Comparison of ENCODE assay signal across 15 mouse cellular contexts in the genomic region with DNA sequence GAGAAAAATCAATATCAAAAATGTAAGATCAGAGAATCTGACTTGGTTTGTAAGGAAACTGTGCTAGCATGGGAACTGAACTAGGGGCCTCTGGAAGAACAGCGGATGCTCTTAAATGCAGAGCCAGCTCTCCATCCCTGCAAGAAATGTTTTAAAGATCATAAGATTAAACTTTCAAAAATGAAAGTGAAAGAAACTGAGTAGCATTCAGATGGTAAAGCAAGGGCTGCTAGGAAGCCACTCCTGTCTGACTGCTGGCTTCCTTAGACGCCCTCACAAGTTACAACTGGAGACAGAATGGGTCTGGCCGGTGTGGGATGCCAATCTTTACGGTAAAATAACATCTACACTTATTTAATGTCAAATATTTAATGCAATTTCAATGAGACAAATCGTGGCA. TPM values are rescaled to one million over a fixed set of nuclear protein-coding genes. Genes with fewer than 3 reads are reported as not detected.
DNase-seq lines count a peak whose midpoint lies in the region; ATAC-seq and TF ChIP-seq lines count a peak whose summit lies in the region.
"Had no signal": no experiment of that assay in that cellular context is flagged by ENCODE, and none has a peak within 500 bp of the region (broad histone marks: within the 10 kb centered on the region; RNA-seq: fewer than 3 reads in every experiment).

No protein-coding gene starts in this region.

- TF ChIP-seq POLR2A in lung, adult 2 months (IDR thresholded peaks at IDR 0.05; ENCODE audit: borderline replicate concordance, extremely low read depth, low read depth, low read length), result no peak
- no peak for TF ChIP-seq POLR2A in bone marrow macrophage, adult 2 months (IDR thresholded peaks at IDR 0.05; ENCODE audit: borderline replicate concordance, low read depth, low read length)

- H3K27ac ChIP-seq in bone marrow macrophage, adult 2 months (ENCODE audit: insufficient read depth, low read depth, low read length), result no peak overlapping the region
- H3K27ac ChIP-seq in kidney, embryonic 14.5 days (ENCODE audit: low read depth, low read length), result no peak overlapping the region
- H3K27ac ChIP-seq: hindbrain, embryonic 13.5 days; limb, embryonic 13.5 days; lung, embryonic 15.5 days; midbrain, embryonic 10.5 days had no signal

- 45% methylated on average over 5 of the region's 5 CpGs for WGBS in lung, adult 2 months
- WGBS in kidney, embryonic 14.5 days, result 75% methylated on average over 5 of the region's 5 CpGs

- no peaks in the 10 kb centered on the region for H3K27me3 ChIP-seq in kidney, embryonic 14.5 days (ENCODE audit: control insufficient read depth, insufficient read depth, low read length)
- H3K27me3 ChIP-seq: hindbrain, embryonic 13.5 days; limb, embryonic 13.5 days; lung, embryonic 15.5 days had no signal

- H3K9ac ChIP-seq in kidney, embryonic 14.5 days (ENCODE audit: low read depth, low read length), result no peak overlapping the region
- H3K9ac ChIP-seq: hindbrain, embryonic 13.5 days; limb, embryonic 13.5 days; lung, embryonic 15.5 days had no signal

- H3K36me3 ChIP-seq in kidney, embryonic 14.5 days (ENCODE audit: control insufficient read depth, insufficient read depth, low read length), result no peaks in the 10 kb centered on the region
- H3K36me3 ChIP-seq: hindbrain, embryonic 13.5 days; limb, embryonic 13.5 days; lung, embryonic 15.5 days; midbrain, embryonic 10.5 days had no signal

- no peak for TF ChIP-seq CTCF in lung, adult 2 months (IDR thresholded peaks at IDR 0.05; ENCODE audit: insufficient read depth, low read length)
- no peak for TF ChIP-seq CTCF in bone marrow macrophage, adult 2 months (IDR thresholded peaks at IDR 0.05; ENCODE audit: low read depth, low read length)

- no peak for ATAC-seq in kidney, embryonic 14.5 days (ENCODE audit: low FRiP score, low TSS enrichment)

- H3K4me1 ChIP-seq in lung, adult 2 months (ENCODE audit: control insufficient read depth, insufficient read depth, low read length), result no peaks in the 10 kb centered on the region
- peaks cover 8% of the 10 kb centered on the region for H3K4me1 ChIP-seq in bone marrow macrophage, adult 2 months (ENCODE audit: control insufficient read depth, insufficient read depth, low read length)
- H3K4me1 ChIP-seq in kidney, embryonic 14.5 days (ENCODE audit: control insufficient read depth, insufficient read depth, low read length), result no peaks in the 10 kb centered on the region
- H3K4me1 ChIP-seq: hindbrain, embryonic 13.5 days; limb, embryonic 13.5 days; lung, embryonic 15.5 days; midbrain, embryonic 10.5 days had no signal

- H3K9me3 ChIP-seq in kidney, embryonic 14.5 days (ENCODE audit: control insufficient read depth, low read length), result no peaks in the 10 kb centered on the region
- H3K9me3 ChIP-seq: hindbrain, embryonic 13.5 days; limb, embryonic 13.5 days; lung, embryonic 15.5 days; midbrain, embryonic 10.5 days had no signal

- peak overlapping the region; percentile 23 for H3K4me3 ChIP-seq in lung, adult 2 months (replicated peaks; ENCODE audit: extremely low read depth, low read depth, low read length)
- peak overlapping the region; percentile 36 for H3K4me3 ChIP-seq in bone marrow macrophage, adult 2 months (ENCODE audit: insufficient read depth, low read length)
- no peak overlapping the region for H3K4me3 ChIP-seq in kidney, embryonic 14.5 days (ENCODE audit: low read length)
- H3K4me3 ChIP-seq: hindbrain, embryonic 13.5 days; limb, embryonic 13.5 days; lung, embryonic 15.5 days; midbrain, embryonic 10.5 days had no signal

- H3K4me2 ChIP-seq in kidney, embryonic 14.5 days (replicated peaks; ENCODE audit: low read depth, low read length), result no peak overlapping the region
- H3K4me2 ChIP-seq: hindbrain, embryonic 13.5 days; limb, embryonic 13.5 days; lung, embryonic 15.5 days had no signal

- DNase-seq in lung, adult 2 months, result no peak
- no peak for DNase-seq in lung, postnatal 14 days
- DNase-seq in CD4-positive, CD25-positive, alpha-beta regulatory T cell, adult 2 months (ENCODE audit: low read depth, low spot score), result peak; percentile 27
- DNase-seq in naive thymus-derived CD4-positive, alpha-beta T cell, adult 2 months (ENCODE audit: low read depth), result peak; percentile 32
- no peak for DNase-seq in cerebellum, postnatal 10 days
- DNase-seq: cerebellum, adult 8-10 months; kidney, adult 8-10 months; right cerebral cortex, postnatal 14 days; thymus, postnatal 14 days had no signal

RNA-seq across cellular contexts. Expression of gene Yipf7, which starts 20.4 kb away (rescaled TPM):
- polyA plus RNA-seq in lung, adult 2 months (2012; rRNA removed), result 1.1 and 4.3 TPM in 2 replicates
- polyA plus RNA-seq in bone marrow macrophage, adult 2 months (2012; ENCODE audit: insufficient read depth, insufficient read length, missing spikeins), result not detected in 2 replicates
- polyA plus RNA-seq in kidney, embryonic 14.5 days (2014; fragmentation: Nextera tagmentation; extraction: Ambion mirVana), result 0.39 TPM in 1 of 2 replicates, not detected in the other
- polyA plus RNA-seq: hindbrain, embryonic 13.5 days; midbrain, embryonic 10.5 days had no signal

RNA-seq across cellular contexts. Expression of gene Guf1, which starts 34.7 kb away (rescaled TPM):
- 4.8 and 5.4 TPM in 2 replicates for polyA plus RNA-seq in lung, adult 2 months (2012; rRNA removed)
- polyA plus RNA-seq in bone marrow macrophage, adult 2 months (2012; ENCODE audit: insufficient read depth, insufficient read length, missing spikeins), result 16.4 and 18.5 TPM in 2 replicates
- polyA plus RNA-seq in kidney, embryonic 14.5 days (2014; fragmentation: Nextera tagmentation; extraction: Ambion mirVana), result 53.6 and 63.7 TPM in 2 replicates

Comparison
In these comparisons a context has a peak if more than half of its experiments do, and no peak if none do; other contexts are left out.
1. DNase-seq: peak in CD4-positive, CD25-positive, alpha-beta regulatory T cell, adult 2 months (single experiment) and naive thymus-derived CD4-positive, alpha-beta T cell, adult 2 months (single experiment); none in lung, adult 2 months (single experiment), lung, postnatal 14 days (single experiment) and cerebellum, postnatal 10 days (0 of 2).